Mouse (Mus musculus): ENCODE data around the gene Wrap53. TPM values are rescaled to one million over a fixed set of nuclear protein-coding genes. Genes with fewer than 3 reads are reported as not detected.
A peak's percentile ranks its signal among the peaks of the same experiment; 100 is the strongest.

Wrap53 gene
- polyA plus RNA-seq, 1 experiment from 2014 or later = 32.0 TPM

DNA sequence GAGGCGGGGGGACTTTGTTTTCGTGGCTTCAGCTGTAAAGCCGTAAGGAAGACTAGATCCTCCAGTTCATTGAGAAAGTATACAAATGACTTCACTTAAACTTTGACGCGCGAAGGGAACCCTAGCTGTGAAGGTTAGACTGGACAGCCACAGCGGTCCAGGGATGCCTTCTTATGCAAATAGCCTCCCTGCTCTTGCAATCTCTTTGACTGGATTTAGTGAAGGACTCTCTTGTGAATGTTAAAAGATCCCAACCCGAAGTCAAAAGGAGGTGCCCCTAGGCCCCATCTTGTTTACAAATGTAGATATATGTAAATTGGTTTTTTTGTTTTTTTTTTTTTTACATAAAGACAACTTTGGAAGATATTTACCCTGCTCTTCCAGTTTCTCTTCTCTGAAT lies 1.8 kb upstream of the Wrap53 start:
- Histone ChIP-seq H3K9ac (peak overlapping the region; percentile 88), H3K4me1 (peaks cover 40% of the 10 kb centered on the region), H3K4me3 (peak overlapping the region; percentile 67), H3K36me3 (ENCODE audit: poor library complexity, severe bottlenecking) (0 out of 2 replicates have a peak, but pooled peaks cover 6% of the 10 kb centered on the region), H3K27me3 (no peaks in the 10 kb centered on the region), H3K9me3 (replicated peaks) (no peaks in the 10 kb centered on the region), H3K4me2 (peak overlapping the region; percentile 91), H3K27ac (peak overlapping the region; percentile 97)
- WGBS = under 1% methylated on average over 8 of the region's 8 CpGs
- ATAC-seq = no peak

DNA sequence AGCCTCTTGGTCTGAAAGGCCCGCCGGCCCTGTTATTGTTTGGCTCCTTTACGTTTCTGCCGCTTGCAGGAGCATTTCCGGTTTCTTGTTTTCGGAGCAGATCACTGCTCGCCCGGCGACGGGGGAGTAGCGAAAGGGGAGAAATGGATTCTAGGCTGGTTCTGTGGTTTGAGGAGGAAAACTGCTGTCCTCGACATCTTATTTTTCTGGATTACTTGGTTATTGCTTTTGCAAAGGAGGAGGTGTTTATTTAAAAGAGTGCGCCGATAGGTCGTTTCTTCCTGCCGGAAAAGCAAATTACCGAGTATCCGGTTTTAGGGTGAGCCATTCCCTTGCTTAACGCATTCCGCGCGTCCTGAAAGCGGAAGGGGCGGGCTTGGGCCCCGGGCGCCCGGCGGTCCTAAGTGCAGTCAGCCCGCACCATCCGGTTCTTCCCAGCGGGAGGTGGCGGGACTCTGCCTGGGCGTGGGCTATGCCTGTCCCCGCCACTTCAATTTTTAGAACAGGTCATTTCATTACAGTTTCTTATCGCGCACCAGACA lies 1.2 kb upstream of the Wrap53 start:
- Histone ChIP-seq H3K4me1 (peaks cover 46% of the 10 kb centered on the region), H3K27me3 (no peaks in the 10 kb centered on the region), H3K9me3 (replicated peaks) (no peaks in the 10 kb centered on the region), H3K27ac (peak overlapping the region; percentile 97), H3K9ac (peak overlapping the region; percentile 88), H3K4me2 (peak overlapping the region; percentile 91), H3K36me3 (ENCODE audit: poor library complexity, severe bottlenecking) (peaks cover 8% of the 10 kb centered on the region; the same call in 1 of the 2 replicates), H3K4me3 (peak overlapping the region; percentile 67)
- under 1% methylated on average over 36 of the region's 36 CpGs for WGBS
- peak; percentile 85 for ATAC-seq

DNA sequence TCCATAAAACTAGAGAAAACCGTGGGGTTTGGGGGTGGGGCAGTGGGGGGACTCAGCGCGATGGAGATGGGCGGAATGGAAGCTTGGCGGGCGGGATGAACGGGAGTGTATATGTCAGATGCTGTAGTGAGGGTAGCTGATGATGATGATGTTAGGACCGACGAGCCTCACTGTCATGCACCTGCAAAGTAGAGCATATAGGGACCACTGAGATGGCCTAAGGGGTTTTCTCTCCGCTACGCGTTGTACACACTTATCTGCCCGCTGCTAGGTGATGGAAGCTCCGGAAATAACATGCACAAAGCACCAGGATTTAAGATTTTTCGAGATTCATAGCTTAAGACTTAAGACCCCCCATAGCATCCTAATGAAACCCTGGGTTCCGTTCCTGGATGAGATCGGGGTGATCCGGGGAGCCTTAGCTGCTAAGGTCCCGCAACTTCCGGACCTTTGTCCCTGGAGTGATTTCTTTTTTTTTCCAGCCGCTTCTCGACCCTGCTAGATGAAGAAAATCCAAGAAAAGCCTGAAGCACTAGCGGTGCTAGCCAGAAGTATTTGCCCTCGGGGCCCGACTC lies 604 bp upstream of the Wrap53 start:
- Histone ChIP-seq H3K4me2 (peak overlapping the region; percentile 91), H3K36me3 (ENCODE audit: poor library complexity, severe bottlenecking) (peaks cover 13% of the 10 kb centered on the region), H3K9me3 (replicated peaks) (no peaks in the 10 kb centered on the region), H3K4me1 (peaks cover 51% of the 10 kb centered on the region), H3K27ac (peak overlapping the region; percentile 97), H3K27me3 (no peaks in the 10 kb centered on the region), H3K9ac (peak overlapping the region; percentile 88), H3K4me3 (peak overlapping the region; percentile 67)
- peak; percentile 9; the same call in 1 of the 2 replicates for ATAC-seq
- WGBS = under 1% methylated on average over 25 of the region's 25 CpGs

DNA sequence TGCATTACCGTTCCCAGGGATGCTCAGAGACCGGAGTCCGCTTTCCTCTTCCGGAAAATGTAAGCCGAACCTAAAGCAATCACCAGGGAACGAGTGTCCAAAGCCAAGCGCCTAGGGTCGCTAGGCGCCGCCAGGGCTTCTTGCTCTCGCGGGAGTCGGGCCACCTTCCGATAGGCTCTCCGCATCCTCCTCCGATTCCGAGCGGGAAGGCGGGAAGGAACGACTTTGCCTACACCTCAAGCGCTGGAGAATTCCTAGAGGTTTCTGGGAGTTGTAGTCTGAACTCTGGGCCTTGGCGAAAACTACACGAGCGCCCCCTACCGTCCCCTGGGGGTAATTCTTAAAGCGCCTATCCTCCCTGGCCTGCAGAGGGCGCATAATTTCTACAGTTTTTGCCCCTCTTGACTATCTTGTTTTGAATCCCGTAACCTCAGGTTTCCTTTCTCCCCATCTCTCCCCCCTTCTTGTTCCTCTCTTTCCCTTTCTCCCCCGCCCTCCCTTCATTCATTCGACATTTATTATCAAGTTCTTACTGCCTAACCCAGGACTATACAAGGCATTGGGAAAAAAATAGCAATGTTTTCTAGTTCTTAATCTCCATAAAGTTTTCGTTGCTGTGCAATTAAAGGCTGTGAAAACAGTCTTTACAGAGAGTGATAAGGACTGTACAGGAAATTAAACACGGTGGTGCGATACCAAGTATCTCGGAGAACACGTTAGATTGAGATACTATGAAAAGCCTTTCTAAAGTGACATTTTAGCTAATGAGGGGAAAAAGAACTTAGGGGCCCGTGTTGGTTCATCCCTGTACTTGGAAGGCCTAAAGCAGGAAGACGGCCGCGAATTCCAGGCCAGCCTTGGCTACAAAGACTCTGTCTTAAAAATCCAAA lies 682 bp downstream of the Wrap53 start:
- peak; percentile 94 for ATAC-seq
- peaks cover 51% of the 10 kb centered on the region for H3K4me1 ChIP-seq

DNA sequence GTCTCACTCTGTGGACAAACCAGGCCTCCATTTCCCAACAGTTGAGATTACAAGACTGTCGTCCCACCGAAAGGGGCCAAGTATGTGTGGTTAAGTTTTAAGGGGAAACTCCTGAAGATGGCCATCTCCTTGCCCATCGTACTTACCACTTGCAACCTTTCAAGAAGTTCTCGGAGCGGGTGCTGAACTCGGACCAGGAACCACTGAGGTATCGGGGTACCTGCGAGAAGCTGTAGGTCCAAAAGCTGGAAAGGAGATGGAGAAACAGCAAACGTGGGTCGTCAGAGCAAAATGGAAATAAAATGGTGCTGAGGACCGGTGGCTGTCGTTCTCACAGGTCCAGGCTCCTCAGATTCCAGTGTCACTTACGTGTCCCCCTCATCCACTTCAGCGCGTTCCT lies 1.8 kb downstream of the Wrap53 start:
- H3K4me2 ChIP-seq = peak overlapping the region; percentile 91
- H3K9ac ChIP-seq = peak overlapping the region; percentile 89
- WGBS = 15% methylated on average over 15 of the region's 15 CpGs
- H3K4me3 ChIP-seq = peak overlapping the region; percentile 67
- H3K4me1 ChIP-seq = peaks cover 49% of the 10 kb centered on the region
- H3K36me3 ChIP-seq (ENCODE audit: poor library complexity, severe bottlenecking) = peaks cover 16% of the 10 kb centered on the region
- ATAC-seq = no peak
- H3K27me3 ChIP-seq = no peaks in the 10 kb centered on the region
- no peaks in the 10 kb centered on the region for H3K9me3 ChIP-seq (replicated peaks)
- peak overlapping the region; percentile 32 for H3K27ac ChIP-seq

More for the DNA sequence above, 682 bp downstream of the Wrap53 start:
- Histone ChIP-seq H3K4me3 (peak overlapping the region; percentile 67), H3K27me3 (no peaks in the 10 kb centered on the region), H3K9me3 (replicated peaks) (no peaks in the 10 kb centered on the region), H3K36me3 (ENCODE audit: poor library complexity, severe bottlenecking) (peaks cover 16% of the 10 kb centered on the region), H3K27ac (peak overlapping the region; percentile 97), H3K9ac (peak overlapping the region; percentile 89), H3K4me2 (peak overlapping the region; percentile 91)
- WGBS = 1% methylated on average over 39 of the region's 39 CpGs

DNA sequence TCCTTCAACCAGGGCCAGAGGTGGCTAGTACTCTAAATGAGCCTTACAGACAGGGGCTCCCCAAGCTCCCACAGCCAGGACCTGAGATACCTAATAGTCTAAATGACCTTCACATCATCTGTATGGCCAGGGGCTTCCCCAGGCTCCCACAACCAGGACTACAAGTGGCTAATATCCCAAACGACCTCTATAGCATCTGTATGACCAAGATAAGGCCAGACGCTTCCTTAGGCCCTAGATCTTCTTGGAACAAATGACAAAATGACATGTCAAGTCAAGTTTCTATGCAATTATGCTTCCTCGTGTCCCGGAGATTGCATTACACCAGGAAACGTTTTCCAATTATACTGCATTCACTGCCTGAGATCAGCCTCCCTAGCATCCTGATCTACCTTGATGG lies 3.7 kb downstream of the Wrap53 start:
- Histone ChIP-seq H3K4me3 (no peak overlapping the region), H3K4me1 (peaks cover 34% of the 10 kb centered on the region), H3K27me3 (no peaks in the 10 kb centered on the region), H3K4me2 (peak overlapping the region; percentile 91), H3K36me3 (ENCODE audit: poor library complexity, severe bottlenecking) (peaks cover 31% of the 10 kb centered on the region), H3K9ac (no peak overlapping the region; the same call in 1 of the 2 replicates), H3K27ac (no peak overlapping the region), H3K9me3 (replicated peaks) (no peaks in the 10 kb centered on the region)
- ATAC-seq = no peak
- whole genome bisulfite sequencing = 81% methylated on average over 5 of the region's 5 CpGs

DNA sequence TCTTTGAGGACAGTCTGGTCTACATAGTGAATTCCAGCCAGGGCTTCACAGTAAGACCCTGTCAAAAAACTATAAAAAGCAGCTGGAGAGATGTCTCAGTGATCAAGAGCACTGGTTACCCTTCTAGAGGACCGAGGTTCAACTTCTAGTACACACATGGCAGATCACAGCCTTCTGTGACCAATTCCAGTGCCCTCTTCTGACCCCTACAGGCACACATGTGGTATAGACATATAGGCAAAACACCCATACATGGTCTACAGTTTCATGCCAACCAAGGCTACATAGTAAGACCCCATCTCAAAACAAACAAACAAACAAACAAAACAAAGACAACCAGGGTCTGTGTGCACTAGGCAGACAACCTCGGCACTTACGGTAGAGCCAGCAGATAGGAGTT lies 4.8 kb downstream of the Wrap53 start:
- H3K4me2 ChIP-seq = no peak overlapping the region
- H3K36me3 ChIP-seq (ENCODE audit: poor library complexity, severe bottlenecking) = peaks cover 42% of the 10 kb centered on the region
- no peaks in the 10 kb centered on the region for H3K9me3 ChIP-seq (replicated peaks)
- no peaks in the 10 kb centered on the region for H3K27me3 ChIP-seq
- H3K9ac ChIP-seq = no peak overlapping the region
- H3K4me1 ChIP-seq = peaks cover 34% of the 10 kb centered on the region
- 59% methylated on average over 3 of the region's 3 CpGs for WGBS
- no peak for ATAC-seq
- no peak overlapping the region for H3K27ac ChIP-seq
- no peak overlapping the region for H3K4me3 ChIP-seq

DNA sequence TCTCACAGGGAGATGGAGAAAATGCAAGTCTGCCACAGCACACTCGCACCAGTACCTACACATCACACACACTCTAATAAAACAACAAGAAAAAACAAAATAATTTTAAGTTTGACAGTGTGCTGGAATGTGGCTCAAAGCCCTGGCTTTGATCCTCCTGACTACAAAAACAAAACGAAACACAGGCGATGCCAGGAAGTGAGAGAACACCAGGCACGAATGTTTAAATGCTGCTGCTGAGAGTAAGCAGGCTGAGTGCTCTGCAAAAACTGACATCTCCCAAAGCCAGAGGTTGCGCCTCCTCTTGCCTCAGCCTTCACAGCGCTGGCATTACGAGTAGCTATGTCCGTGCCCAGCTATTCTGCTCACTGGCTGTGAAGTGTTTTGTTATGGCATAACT lies 14.9 kb downstream of the Wrap53 start:
- ATAC-seq = no peak
- no peak overlapping the region for H3K27ac ChIP-seq
- peaks cover 30% of the 10 kb centered on the region for H3K4me1 ChIP-seq
- H3K36me3 ChIP-seq (ENCODE audit: poor library complexity, severe bottlenecking) = peaks cover 78% of the 10 kb centered on the region
- no peak overlapping the region for H3K4me3 ChIP-seq
- WGBS = 82% methylated on average over 8 of the region's 8 CpGs
- no peak overlapping the region for H3K4me2 ChIP-seq
- H3K9ac ChIP-seq = no peak overlapping the region
- no peaks in the 10 kb centered on the region for H3K27me3 ChIP-seq
- H3K9me3 ChIP-seq (replicated peaks) = no peaks in the 10 kb centered on the region

DNA sequence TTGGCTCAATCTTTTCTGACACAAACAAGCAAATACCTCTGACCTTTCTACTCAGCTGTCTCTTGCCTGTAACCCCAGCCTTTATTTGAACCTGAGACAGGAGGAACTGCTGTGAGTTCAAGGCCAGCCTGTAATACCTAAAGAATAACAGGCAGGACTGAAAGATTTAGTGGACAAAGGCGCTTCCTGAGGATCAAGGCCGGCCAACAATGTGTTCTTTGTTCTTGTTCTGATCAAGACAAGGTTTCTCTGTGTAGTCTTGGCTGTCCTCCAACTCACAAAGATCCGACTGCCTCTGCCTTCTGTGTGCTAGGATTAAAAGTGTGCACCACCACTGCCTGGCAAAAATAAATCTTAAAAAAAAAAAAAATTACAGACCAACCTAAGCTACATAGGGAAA lies 15.7 kb downstream of the Wrap53 start:
- no peaks in the 10 kb centered on the region for H3K9me3 ChIP-seq (replicated peaks)
- no peak for ATAC-seq
- WGBS = 35% methylated on average over 3 of the region's 3 CpGs
- no peak overlapping the region for H3K4me3 ChIP-seq
- no peak overlapping the region for H3K9ac ChIP-seq
- H3K27me3 ChIP-seq = no peaks in the 10 kb centered on the region
- peaks cover 71% of the 10 kb centered on the region for H3K36me3 ChIP-seq (ENCODE audit: poor library complexity, severe bottlenecking)
- H3K4me2 ChIP-seq = no peak overlapping the region
- peaks cover 37% of the 10 kb centered on the region for H3K4me1 ChIP-seq
- H3K27ac ChIP-seq = 0 out of 2 replicates have a peak overlapping the region, but pooled peaks have one; percentile 14

DNA sequence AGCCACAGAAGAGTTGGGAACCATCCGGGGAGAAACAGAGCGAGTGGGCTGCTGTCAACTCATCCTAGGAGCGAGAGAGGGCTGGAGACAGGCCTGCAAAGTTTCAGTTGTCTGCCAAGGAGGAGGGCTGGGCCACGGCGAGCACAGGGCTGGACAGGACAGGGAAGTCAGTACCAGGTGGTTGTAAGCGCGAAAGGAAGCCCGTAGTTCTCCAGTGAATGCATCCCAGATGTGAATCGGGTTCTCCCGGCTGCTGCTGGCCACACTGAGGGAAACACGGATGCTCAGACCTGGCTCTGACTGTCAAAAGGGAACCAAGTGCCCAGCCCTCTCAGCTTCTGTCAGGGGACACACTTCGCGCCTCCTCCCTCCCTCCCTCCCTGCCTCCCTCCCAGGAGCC lies 16.7 kb downstream of the Wrap53 start:
- no peaks in the 10 kb centered on the region for H3K27me3 ChIP-seq
- H3K4me3 ChIP-seq = no peak overlapping the region
- WGBS = 88% methylated on average over 13 of the region's 13 CpGs
- H3K27ac ChIP-seq = no peak overlapping the region
- peaks cover 68% of the 10 kb centered on the region for H3K36me3 ChIP-seq (ENCODE audit: poor library complexity, severe bottlenecking)
- H3K9ac ChIP-seq = no peak overlapping the region
- peaks cover 47% of the 10 kb centered on the region for H3K4me1 ChIP-seq
- no peaks in the 10 kb centered on the region for H3K9me3 ChIP-seq (replicated peaks)
- H3K4me2 ChIP-seq = no peak overlapping the region
- no peak for ATAC-seq

DNA sequence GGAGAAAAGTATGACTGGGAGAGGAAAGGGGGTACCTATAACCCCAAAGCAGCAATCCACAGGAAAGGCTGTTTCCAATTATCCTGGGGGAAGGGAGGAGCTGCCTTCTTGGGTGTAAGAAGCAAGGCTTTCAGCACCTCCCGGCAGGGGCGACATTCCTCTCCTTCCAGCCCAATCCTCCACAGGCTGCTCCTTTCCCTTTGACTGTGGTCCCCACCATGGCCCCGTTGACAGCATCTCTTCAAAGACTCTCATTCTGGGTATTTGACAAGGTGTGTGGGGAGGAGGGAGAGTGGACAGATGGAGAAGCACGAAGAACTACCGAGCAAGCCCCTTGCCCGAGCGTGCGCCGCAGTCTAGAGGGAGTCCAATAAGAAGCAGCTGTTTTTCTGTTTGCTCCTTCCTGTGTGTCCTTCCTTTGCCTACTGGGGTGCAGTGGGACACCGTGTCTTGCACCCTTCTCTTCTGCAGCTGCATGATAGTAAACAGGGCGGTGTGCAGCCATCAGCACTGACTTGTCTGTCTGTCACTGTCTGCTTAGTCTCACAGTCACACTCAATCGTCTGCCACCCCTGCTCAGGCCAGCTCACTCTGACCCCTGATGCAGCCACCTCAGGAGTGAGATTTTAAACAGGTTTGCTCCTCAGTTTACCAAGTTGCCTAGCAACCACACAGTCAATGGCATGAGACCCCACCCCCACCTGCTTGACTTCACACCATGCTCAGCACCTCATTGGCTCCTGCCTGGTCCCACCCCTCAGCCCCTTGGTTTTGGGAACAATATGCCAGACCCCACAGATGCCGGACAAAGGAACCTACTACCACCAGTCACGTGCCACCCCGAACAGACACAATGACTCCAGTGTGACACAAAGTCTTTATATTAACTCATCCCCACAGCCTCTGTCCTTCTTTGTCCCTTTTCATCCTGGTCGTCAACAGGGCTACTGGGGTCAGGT lies 18.9 kb downstream of the Wrap53 start:
- Histone ChIP-seq H3K4me2 (peak overlapping the region; percentile 98), H3K27me3 (no peaks in the 10 kb centered on the region), H3K36me3 (ENCODE audit: poor library complexity, severe bottlenecking) (peaks cover 47% of the 10 kb centered on the region), H3K4me3 (peak overlapping the region; percentile 83; the same call in 1 of the 2 replicates), H3K27ac (peak overlapping the region; percentile 87), H3K9me3 (replicated peaks) (no peaks in the 10 kb centered on the region), H3K9ac (peak overlapping the region; percentile 98), H3K4me1 (peaks cover 69% of the 10 kb centered on the region)
- ATAC-seq = peak; percentile 56
- 17% methylated on average over 16 of the region's 16 CpGs for WGBS

Measured in forebrain, embryonic 13.5 days (tissue).